Mouse (Mus musculus) adrenal gland, adult 10 weeks (tissue): ENCODE measurements around the gene Spg20. TPM values are rescaled to one million over a fixed set of nuclear protein-coding genes. Genes with fewer than 3 reads are reported as not detected.

ENCODE experiments used
- polyA plus RNA-seq: library from polyadenylated mRNA; stranded (reverse); fragments of 350-450 nt; fragmentation: Illumina TruSeq; extraction: RNeasy Lipid Tissue Mini Kit (QIAGEN cat#74804); gene quantifications from one replicate; pipeline ENCODE4 v1.2.3, GENCODE M21; 2014; ENCODE audit warnings: low read depth, low replicate concordance

The Spg20 gene
- 56.2 TPM for polyA plus RNA-seq

DNA sequence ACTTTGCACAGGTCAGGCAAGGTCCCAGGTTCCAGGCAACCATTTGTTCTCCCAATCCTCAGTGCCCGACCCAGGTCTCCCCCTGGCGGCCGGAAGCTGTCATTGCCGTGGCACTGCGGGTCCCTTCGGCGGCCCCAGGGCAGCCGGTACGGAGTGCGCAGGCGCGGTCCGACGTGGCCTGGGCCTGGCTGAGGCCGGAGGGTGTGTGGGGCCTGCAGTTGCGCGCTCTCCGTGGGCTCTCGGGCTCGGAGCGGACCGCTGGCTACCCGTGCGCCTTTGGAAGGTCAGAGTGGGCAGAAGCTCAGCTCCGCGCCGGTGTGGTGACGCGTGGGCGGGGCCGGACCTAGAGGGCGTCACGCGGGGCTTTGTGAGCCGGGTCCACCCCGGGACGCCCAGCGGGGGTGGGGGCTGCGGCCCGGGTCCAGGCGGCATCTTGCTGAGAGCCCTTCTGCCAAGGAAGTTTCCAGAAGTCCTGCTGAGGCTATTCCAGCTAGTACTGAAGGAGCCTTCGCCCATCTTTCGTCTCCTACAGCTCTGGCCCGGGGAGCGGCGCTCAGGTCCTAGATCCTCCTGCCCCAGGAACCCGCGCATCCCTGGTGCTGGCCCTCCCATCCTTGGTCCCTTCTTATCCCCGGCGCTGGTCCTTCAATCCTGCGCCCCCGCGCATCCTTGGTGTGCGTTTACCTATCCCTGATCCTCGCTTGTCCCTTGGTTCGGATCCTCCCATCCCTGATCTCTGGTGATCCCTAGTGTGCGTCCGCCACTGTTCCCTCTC lies at the start of gene Spg20:
Gene Spg20, plus strand, starts transcription at position 174 of the 775 bp plus-strand sequence.

DNA sequence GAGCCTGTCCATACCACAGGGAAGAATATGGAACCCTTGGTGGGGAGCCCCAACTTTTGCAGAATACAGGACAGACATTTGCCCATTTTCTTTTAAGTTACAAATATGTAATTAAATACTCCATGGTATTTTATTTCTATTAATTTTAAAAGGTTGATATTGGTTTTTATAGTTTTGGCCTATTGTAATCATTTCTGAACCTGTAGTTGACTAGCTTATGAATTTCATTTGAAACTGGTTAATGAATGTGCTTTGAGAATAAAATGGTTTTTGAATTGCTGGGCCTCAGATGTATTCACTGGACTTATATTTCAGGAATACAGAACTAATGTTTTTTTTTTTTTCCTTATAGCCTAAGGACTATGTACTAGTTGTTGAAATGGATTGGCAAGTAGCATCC lies 25.1 kb downstream of the Spg20 start, which contains the start of gene Ccdc169:
Gene Ccdc169, plus strand, starts transcription at position 301 of the 400 bp plus-strand sequence.

DNA sequence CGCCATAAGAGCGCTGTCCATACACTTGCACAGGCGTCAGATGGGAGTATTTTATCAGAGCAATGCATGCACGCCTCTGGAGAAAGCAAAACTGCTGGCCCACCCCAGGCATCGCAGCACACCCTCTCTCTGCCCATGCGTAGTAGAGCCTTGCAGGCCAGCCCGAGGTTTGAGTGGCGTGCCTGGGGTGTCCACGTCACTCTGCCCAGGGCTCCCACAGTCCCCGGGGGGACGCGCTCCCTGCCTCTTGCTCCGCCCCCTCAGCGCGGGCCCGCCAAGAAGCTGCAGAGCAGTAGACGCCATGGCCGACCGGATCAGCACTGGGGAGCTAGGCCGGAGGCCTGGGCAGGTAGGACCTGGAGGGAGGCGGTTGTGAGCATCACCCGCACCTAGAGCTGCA lies 69.9 kb downstream of the Spg20 start, which contains the start of gene Sohlh2:
Gene Sohlh2, plus strand, starts transcription at position 263 of the 400 bp plus-strand sequence.

Other genes with a start within 250 kb of the Spg20 start
- not detected for gene Sertm1, start 196.2 kb upstream of the Spg20 start, polyA plus RNA-seq
- gene Ccna1, start 56.6 kb upstream of the Spg20 start, polyA plus RNA-seq, result not detected
- gene Ccdc169, start 25.2 kb downstream of the Spg20 start, polyA plus RNA-seq, result 0.23 TPM
- gene Sohlh2, start 69.9 kb downstream of the Spg20 start, polyA plus RNA-seq, result not detected
- 3.7 TPM for gene Dclk1, start 130.3 kb downstream of the Spg20 start, polyA plus RNA-seq